Mouse (Mus musculus) liver, embryonic 15.5 days (tissue): ENCODE results near the gene Cnn2. TPM values are rescaled to one million over a fixed set of nuclear protein-coding genes. Genes with fewer than 3 reads are reported as not detected.

Experiments
- ATAC-seq: fragments of 200-750 bp; cut with Nextera tagmentation; 2 replicates; pipeline ENCODE4 v1.8.0; 2017; ENCODE audit warnings: moderate number of reproducible peaks, mild to moderate bottlenecking, moderate library complexity; ENCODE audit not compliant: insufficient read depth
- H3K27ac ChIP-seq: fragments of 300-500 bp; sonication (generic); replicated peaks from 2 replicates; pipeline ENCODE4 v1.5.1; 2015; ENCODE audit warnings: mild to moderate bottlenecking, inconsistent platforms
- H3K27me3 ChIP-seq: fragments of 300-500 bp; sonication (generic); 2 replicates; pipeline ENCODE4 v1.6.1; 2015; ENCODE audit warnings: mild to moderate bottlenecking, inconsistent platforms
- H3K36me3 ChIP-seq: fragments of 300-500 bp; sonication (generic); replicated peaks from 2 replicates; pipeline ENCODE4 v1.6.1; 2015; ENCODE audit warnings: moderate library complexity, mild to moderate bottlenecking, inconsistent platforms
- H3K4me1 ChIP-seq: fragments of 300-500 bp; sonication (generic); replicated peaks from 2 replicates; pipeline ENCODE4 v1.6.1; 2015; ENCODE audit warnings: inconsistent platforms
- H3K4me2 ChIP-seq: fragments of 300-500 bp; sonication (generic); 2 replicates; pipeline ENCODE4 v1.6.1; 2015; ENCODE audit warnings: moderate library complexity, mild to moderate bottlenecking, inconsistent platforms
- H3K4me3 ChIP-seq: fragments of 300-500 bp; sonication (generic); replicated peaks from 2 replicates; pipeline ENCODE4 v1.5.1; 2015; ENCODE audit warnings: mild to moderate bottlenecking, inconsistent platforms
- H3K9ac ChIP-seq: fragments of 300-500 bp; sonication (generic); 2 replicates; pipeline ENCODE4 v1.6.1; 2015; ENCODE audit warnings: moderate library complexity, mild to moderate bottlenecking, inconsistent platforms
- H3K9me3 ChIP-seq: fragments of 300-500 bp; sonication (generic); replicated peaks from 2 replicates; pipeline ENCODE4 v1.6.1; 2016; ENCODE audit warnings: inconsistent platforms
- WGBS: fragments of 180-500 bp; shearing (Covaris S2); methylation state at CpG from one replicate; pipeline ENCODE4 v1.1.7; 2015; ENCODE audit warnings: mixed read lengths; ENCODE audit not compliant: insufficient replicate concordance; 5-methylcytosine and 5-hydroxymethylcytosine counted together
- polyA plus RNA-seq: library from polyadenylated mRNA; unstranded; fragments of >200 nt; fragmentation: Nextera tagmentation; extraction: Ambion mirVana; gene quantifications from 2 replicates; pipeline ENCODE4 v1.2.1, GENCODE M21; 2015

Cnn2 gene
- polyA plus RNA-seq, 1 experiment from 2014 or later, result 44.5 TPM

DNA sequence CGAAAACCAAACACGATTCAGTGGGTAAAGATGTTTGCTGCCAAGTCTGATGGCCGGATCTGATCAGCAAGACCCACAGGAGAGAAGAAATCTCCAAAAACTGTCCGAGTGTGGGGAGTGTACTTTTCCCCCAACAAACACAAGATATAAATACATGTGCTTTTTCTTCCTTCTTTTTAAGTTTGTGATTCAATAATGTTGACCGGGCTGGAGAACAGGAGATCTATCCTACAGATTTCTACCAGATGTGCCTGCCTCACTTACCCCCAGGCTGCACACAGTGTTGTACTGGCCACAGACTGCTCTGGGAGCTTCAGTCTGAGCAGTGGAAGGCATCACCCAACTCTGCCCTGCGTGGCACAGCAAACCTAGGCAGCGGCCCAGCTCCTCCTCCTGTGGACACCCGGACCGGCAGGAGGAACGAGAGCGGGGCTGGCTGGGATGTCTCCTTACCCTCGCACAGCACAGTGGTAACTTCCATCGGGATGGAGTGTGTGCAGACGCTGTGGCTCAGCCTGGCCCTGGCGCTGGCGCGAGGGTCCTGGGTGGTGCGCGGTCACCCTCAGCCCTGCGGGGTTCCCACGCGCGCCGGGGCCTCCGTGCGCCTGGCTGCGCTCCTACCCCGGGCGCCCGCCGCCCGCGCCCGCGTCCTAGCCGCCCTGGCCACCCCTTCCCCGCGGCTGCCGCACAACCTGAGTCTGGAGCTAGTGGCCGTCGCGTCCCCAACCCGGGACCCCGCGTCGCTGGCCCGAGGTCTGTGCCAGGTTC is 17.8 kb upstream of the Cnn2 start, which contains the start of gene Grin3b:
Grin3b (plus strand) TSS at position 301 of the 768 bp plus-strand sequence.
- Histone ChIP-seq H3K4me1 (peaks cover 5% of the 10 kb centered on the region; the same call in 1 of the 2 replicates), H3K4me3 (peak within 1 kb of the TSS; percentile 14), H3K36me3 (peaks cover 33% of the 10 kb centered on the region), H3K4me2 (peak within 1 kb of the TSS; percentile 44), H3K27me3 (peaks cover 53% of the 10 kb centered on the region), H3K9me3 (no peaks in the 10 kb centered on the region), H3K27ac (no peak within 1 kb of the TSS), H3K9ac (no peak within 1 kb of the TSS)
- WGBS, result 7% methylated on average over 46 of the region's 47 CpGs
- no peak for ATAC-seq

DNA sequence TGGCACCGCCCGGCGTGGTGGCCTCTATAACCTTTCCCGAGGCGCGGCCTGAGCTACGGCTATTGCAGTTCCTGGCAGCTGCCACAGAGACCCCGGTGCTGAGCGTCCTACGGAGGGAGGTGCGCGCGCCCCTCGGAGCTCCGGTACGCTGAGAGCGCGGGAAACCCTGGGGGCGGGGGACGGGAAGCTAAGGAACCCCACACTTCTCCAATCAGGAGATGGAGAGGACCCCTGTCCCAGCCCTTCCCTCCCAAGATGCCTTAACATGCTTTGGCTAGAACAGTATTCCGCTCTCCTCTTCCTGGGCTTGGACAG is 17.2 kb upstream of the Cnn2 start:
- no peak overlapping the region for H3K9ac ChIP-seq
- peak overlapping the region; percentile 44 for H3K4me2 ChIP-seq
- peaks cover 5% of the 10 kb centered on the region; the same call in 1 of the 2 replicates for H3K4me1 ChIP-seq
- peaks cover 53% of the 10 kb centered on the region for H3K27me3 ChIP-seq
- WGBS, result 5% methylated on average over 21 of the region's 21 CpGs
- H3K36me3 ChIP-seq, result peaks cover 33% of the 10 kb centered on the region
- H3K4me3 ChIP-seq, result peak overlapping the region; percentile 14
- no peak for ATAC-seq
- no peak overlapping the region for H3K27ac ChIP-seq
- H3K9me3 ChIP-seq, result peaks cover 1% of the 10 kb centered on the region

DNA sequence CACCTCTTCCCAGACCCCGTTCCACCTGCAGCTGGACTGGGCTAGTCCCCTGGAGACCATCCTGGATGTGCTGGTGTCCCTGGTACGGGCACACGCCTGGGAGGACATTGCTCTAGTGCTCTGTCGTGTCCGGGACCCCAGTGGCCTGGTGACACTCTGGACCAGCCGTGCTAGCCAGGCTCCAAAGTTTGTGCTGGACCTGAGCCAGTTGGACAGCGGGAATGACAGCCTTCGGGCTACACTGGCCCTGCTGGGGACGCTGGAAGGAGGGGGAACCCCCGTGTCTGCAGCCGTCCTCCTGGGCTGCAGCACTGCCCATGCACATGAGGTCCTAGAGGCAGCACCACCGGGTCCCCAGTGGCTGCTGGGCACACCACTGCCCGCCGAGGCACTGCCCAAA is 15.6 kb upstream of the Cnn2 start:
- 53% methylated on average over 14 of the region's 14 CpGs for WGBS
- ATAC-seq, result no peak
- H3K9me3 ChIP-seq, result peaks cover 18% of the 10 kb centered on the region
- H3K27ac ChIP-seq, result no peak overlapping the region
- H3K4me3 ChIP-seq, result no peak overlapping the region
- no peak overlapping the region for H3K9ac ChIP-seq
- H3K4me2 ChIP-seq, result no peak overlapping the region
- peaks cover 53% of the 10 kb centered on the region for H3K27me3 ChIP-seq
- peaks cover 5% of the 10 kb centered on the region; the same call in 1 of the 2 replicates for H3K4me1 ChIP-seq
- peaks cover 33% of the 10 kb centered on the region for H3K36me3 ChIP-seq

DNA sequence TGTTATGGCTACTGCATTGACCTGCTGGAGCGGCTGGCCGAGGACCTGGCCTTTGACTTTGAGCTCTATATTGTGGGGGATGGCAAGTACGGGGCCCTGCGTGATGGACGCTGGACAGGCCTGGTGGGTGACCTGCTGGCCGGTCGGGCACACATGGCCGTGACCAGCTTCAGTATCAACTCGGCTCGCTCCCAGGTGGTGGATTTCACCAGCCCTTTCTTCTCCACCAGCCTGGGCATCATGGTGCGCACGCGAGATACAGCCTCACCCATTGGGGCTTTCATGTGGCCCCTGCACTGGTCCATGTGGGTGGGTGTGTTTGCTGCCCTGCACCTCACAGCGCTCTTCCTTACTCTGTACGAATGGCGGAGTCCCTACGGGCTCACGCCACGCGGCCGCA is 14.3 kb upstream of the Cnn2 start:
- WGBS, result 87% methylated on average over 21 of the region's 21 CpGs
- no peak overlapping the region for H3K27ac ChIP-seq
- no peak overlapping the region for H3K4me2 ChIP-seq
- ATAC-seq, result no peak
- no peak overlapping the region for H3K4me3 ChIP-seq
- peaks cover 5% of the 10 kb centered on the region; the same call in 1 of the 2 replicates for H3K4me1 ChIP-seq
- peaks cover 49% of the 10 kb centered on the region for H3K27me3 ChIP-seq
- peaks cover 18% of the 10 kb centered on the region for H3K9me3 ChIP-seq
- H3K36me3 ChIP-seq, result peaks cover 42% of the 10 kb centered on the region
- H3K9ac ChIP-seq, result no peak overlapping the region

DNA sequence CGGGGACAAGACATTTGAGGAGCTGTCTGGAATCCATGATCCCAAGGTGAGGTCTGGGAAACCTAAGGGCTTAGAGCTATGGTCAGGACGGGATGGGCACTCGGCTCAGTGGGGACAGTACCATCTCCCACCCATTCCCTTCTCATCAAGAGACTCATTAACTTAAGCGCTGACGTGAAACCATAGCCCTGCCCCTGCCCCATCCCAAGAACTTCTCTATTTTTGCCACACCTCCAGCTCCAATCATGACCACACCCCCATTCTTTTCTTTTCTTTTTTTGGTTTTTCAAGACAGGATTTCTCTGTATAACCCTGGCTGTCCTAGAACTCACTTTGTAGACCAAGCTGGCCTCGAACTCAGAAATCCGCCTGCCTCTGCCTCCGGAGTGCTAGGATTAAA is 13.7 kb upstream of the Cnn2 start:
- peaks cover 18% of the 10 kb centered on the region for H3K9me3 ChIP-seq
- no peak overlapping the region for H3K27ac ChIP-seq
- H3K4me2 ChIP-seq, result no peak overlapping the region
- ATAC-seq, result no peak
- H3K4me1 ChIP-seq, result peaks cover 5% of the 10 kb centered on the region; the same call in 1 of the 2 replicates
- peaks cover 47% of the 10 kb centered on the region for H3K36me3 ChIP-seq
- 65% methylated on average over 8 of the region's 8 CpGs for WGBS
- no peak overlapping the region for H3K9ac ChIP-seq
- H3K4me3 ChIP-seq, result no peak overlapping the region
- peaks cover 43% of the 10 kb centered on the region for H3K27me3 ChIP-seq

DNA sequence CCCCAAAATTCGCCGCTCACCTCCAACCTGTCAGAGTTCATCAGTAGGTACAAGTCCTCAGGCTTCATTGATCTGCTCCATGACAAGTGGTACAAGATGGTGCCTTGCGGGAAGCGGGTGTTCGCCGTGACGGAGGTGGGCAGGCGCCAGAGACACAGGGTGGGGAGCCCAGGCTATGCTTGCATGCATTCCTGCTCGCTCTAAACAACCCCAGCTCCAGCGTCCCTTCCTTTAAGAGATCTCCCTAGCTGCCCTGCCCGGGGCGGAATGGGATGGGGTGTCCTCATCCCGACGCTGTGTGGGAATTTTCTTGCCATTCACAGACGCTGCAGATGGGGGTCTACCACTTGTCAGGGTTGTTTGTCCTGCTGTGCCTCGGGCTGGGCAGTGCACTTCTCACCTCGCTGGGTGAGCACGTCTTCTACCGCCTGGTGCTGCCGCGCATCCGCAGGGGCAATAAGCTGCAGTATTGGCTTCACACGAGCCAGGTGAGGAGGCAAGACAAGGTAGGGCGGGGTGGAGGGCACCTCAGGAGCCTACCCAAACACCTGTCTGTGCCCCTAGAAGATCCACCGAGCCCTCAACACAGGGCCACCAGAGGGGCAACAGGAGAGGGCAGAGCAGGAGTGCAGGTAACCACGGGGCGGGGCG is 12.2 kb upstream of the Cnn2 start:
- Histone ChIP-seq H3K36me3 (peaks cover 57% of the 10 kb centered on the region), H3K9me3 (peaks cover 18% of the 10 kb centered on the region), H3K4me1 (peaks cover 15% of the 10 kb centered on the region; the same call in 1 of the 2 replicates), H3K4me3 (no peak overlapping the region), H3K27ac (no peak overlapping the region), H3K9ac (no peak overlapping the region), H3K4me2 (no peak overlapping the region), H3K27me3 (peaks cover 28% of the 10 kb centered on the region)
- ATAC-seq, result no peak
- WGBS, result 89% methylated on average over 28 of the region's 28 CpGs

DNA sequence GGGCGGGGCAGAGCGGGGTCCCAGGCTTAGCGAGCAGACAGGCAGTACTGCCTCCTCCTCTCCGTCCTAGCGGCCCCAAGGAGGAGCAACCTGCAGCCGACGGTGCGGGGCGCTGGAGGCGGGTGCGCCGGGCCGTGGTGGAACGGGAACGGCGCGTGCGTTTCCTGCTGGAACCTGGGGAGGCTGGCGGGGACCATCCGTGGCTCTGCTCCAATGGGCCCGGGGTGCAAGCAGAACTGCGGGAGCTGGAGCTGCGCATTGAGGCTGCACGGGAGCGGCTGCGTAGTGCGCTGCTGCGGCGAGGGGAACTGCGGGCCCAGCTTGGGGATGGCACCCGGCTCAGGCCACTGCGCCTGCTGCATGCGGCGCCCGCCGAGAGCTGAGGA is 11.7 kb upstream of the Cnn2 start:
- Histone ChIP-seq H3K36me3 (peaks cover 61% of the 10 kb centered on the region), H3K27me3 (peaks cover 23% of the 10 kb centered on the region), H3K9ac (no peak overlapping the region), H3K27ac (no peak overlapping the region), H3K9me3 (peaks cover 18% of the 10 kb centered on the region), H3K4me3 (no peak overlapping the region), H3K4me1 (peaks cover 19% of the 10 kb centered on the region), H3K4me2 (no peak overlapping the region)
- WGBS, result 91% methylated on average over 36 of the region's 36 CpGs
- no peak for ATAC-seq

DNA sequence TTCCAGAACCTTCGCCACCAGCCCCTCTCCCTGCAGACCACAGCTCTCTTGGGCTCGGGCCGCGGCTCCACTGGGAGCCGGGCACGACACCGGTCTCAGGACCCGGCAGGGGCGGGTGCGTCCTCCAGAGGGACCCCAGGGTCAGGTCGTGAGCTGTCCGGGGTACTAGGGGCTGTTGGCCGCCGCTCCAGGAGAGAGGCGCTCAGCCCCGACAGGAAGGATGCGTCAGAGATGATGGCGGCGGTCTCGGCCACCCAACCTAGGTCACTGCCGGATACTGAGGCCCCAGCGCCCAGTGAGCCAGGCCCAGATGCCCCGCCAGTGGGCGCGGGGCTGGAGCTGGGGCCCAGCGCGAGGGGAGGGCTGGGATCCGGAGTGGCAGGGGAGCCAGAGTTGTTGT is 11.1 kb upstream of the Cnn2 start:
- H3K4me1 ChIP-seq, result peaks cover 23% of the 10 kb centered on the region
- peaks cover 18% of the 10 kb centered on the region for H3K9me3 ChIP-seq
- H3K4me2 ChIP-seq, result no peak overlapping the region
- peaks cover 61% of the 10 kb centered on the region for H3K36me3 ChIP-seq
- WGBS, result 90% methylated on average over 28 of the region's 28 CpGs
- H3K27ac ChIP-seq, result no peak overlapping the region
- no peak for ATAC-seq
- H3K9ac ChIP-seq, result no peak overlapping the region
- peaks cover 17% of the 10 kb centered on the region for H3K27me3 ChIP-seq
- no peak overlapping the region for H3K4me3 ChIP-seq

DNA sequence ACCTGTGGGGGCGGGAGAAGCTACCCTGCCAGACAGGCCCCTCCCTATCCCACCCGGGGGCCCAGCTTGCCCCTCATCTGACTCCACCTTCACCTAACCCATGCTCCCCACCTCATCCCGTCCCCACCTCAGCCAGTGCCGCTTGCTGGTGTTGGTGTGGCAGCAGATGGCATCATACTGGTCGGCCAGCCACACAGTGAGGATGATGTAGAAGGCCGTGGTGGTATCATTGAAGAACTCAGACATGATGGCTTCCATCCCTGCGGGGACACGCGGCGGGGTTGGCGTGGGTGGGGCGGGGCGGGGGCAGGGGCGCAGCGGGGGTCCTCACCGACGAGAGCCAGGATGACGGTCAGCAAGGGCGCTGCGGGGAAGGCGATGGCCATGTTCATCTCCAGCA is 10.3 kb upstream of the Cnn2 start:
- Histone ChIP-seq H3K27ac (no peak overlapping the region), H3K9me3 (peaks cover 18% of the 10 kb centered on the region), H3K4me3 (no peak overlapping the region), H3K36me3 (peaks cover 61% of the 10 kb centered on the region), H3K27me3 (peaks cover 9% of the 10 kb centered on the region), H3K4me1 (peaks cover 31% of the 10 kb centered on the region), H3K9ac (no peak overlapping the region), H3K4me2 (no peak overlapping the region)
- ATAC-seq, result no peak
- 94% methylated on average over 21 of the region's 21 CpGs for WGBS

DNA sequence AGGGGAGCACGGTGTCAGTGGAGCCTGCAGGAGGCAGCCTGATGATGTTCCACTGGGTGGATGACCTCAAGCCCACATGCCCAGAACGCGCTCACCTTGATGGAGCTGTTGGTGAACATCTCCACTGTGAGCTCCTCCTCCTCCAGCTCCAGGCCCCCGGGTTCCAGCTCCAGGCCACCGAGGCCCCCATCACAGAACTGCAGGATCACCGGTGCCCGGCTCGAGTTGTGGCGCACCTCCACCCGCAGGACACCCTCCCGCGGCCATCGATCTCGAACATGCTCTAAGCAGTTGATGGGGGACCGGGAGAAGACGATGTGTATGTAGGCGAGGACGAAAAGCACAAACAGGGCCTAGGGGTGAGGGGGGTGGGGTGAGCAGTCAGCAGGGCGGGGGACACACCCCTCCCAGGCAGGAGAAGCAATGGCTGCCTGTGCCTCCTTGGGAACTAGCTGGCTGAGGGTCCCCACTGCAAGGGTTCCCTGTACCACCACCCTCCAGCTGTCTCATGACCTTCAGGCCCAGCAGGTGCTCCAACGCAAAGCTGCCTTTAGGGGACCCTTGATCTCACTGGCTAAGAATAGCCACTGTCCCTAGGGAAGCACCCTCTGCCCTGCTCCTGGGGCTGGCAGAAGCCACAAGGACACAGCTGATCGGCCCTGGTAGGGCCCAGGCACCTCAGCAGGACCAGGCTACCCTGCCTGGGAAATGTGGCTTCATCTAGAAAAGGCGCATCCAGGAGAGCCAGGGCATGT is 8.8 kb upstream of the Cnn2 start:
- H3K27ac ChIP-seq, result no peak overlapping the region
- no peaks in the 10 kb centered on the region for H3K27me3 ChIP-seq
- 84% methylated on average over 22 of the region's 22 CpGs for WGBS
- H3K9ac ChIP-seq, result no peak overlapping the region
- H3K36me3 ChIP-seq, result peaks cover 61% of the 10 kb centered on the region
- ATAC-seq, result no peak
- peaks cover 42% of the 10 kb centered on the region for H3K4me1 ChIP-seq
- H3K4me2 ChIP-seq, result no peak overlapping the region
- H3K9me3 ChIP-seq, result peaks cover 18% of the 10 kb centered on the region
- no peak overlapping the region for H3K4me3 ChIP-seq

DNA sequence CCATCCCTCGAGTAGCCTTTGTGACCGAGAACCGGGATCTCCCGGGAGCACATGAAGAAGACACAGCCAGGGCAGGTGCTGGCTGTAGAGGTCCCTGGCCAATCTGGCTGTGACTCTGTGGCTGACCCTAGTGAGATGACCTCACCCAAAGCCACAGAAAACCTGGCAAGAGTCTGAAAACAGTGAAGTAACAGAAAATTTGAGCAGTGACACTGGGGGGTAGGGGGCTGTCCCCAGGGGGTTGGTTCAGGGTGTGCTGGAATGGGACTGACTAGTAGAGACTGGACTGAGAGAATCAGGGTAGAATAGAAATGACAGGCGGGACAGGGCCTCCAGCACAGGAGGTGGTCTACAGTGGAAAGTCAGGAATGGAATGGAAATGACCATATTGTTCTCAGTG is 5.2 kb upstream of the Cnn2 start:
- 76% methylated on average over 5 of the region's 5 CpGs for WGBS
- peaks cover 11% of the 10 kb centered on the region for H3K27me3 ChIP-seq
- ATAC-seq, result no peak
- peaks cover 28% of the 10 kb centered on the region for H3K36me3 ChIP-seq
- no peaks in the 10 kb centered on the region for H3K9me3 ChIP-seq
- H3K9ac ChIP-seq, result peak overlapping the region; percentile 88
- H3K4me3 ChIP-seq, result peak overlapping the region; percentile 87
- H3K27ac ChIP-seq, result peak overlapping the region; percentile 99
- H3K4me2 ChIP-seq, result peak overlapping the region; percentile 91
- peaks cover 71% of the 10 kb centered on the region for H3K4me1 ChIP-seq
